Mouse (Mus musculus): ENCODE measurements at regions not wholly inside any gene's neighbourhood (a gene's known extent, or its start where the extent isn't known, plus 50 kb on each side); places are given as distances from the start of the nearest gene placed in this dataset.

GRCm38 (mm10) chr5:126019781-126020180, 488.2 kb downstream of the Tmem132b start:
- DNase-seq (ENCODE audit: low spot score): no peak

- no peak for DNase-seq (ENCODE audit: low spot score)
These were observed 492.3 kb downstream of the Tmem132b start for GRCm38 (mm10) chr5:126023906-126024305.

GRCm38 (mm10) chr5:126034846-126035245, 503.3 kb downstream of the Tmem132b start:
- DNase-seq (ENCODE audit: low spot score): no peak

DNA sequence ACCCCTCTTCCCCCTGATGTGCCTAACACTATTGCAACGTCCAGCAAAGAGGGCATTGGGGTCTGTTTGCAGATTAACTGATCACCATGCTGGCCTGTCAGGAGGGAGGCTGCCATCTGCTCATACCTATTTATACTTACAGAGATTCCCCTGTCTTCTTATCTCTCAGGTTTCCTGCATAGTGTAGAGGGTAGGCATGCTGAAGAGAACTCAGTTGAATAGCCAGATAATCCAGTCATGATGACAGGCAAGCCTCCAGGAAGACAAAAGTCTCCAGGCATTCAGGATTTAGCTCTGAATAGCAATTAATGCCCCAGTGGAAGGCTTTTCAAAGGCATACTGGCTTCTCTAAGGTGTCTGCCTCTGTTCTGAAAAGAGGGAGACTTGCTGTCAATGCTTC, 505.1 kb downstream of the Tmem132b start:
- DNase-seq (ENCODE audit: low spot score): no peak

GRCm38 (mm10) chr5:126045761-126046160, 514.2 kb downstream of the Tmem132b start:
- DNase-seq (ENCODE audit: low spot score): peak; percentile 47

DNA sequence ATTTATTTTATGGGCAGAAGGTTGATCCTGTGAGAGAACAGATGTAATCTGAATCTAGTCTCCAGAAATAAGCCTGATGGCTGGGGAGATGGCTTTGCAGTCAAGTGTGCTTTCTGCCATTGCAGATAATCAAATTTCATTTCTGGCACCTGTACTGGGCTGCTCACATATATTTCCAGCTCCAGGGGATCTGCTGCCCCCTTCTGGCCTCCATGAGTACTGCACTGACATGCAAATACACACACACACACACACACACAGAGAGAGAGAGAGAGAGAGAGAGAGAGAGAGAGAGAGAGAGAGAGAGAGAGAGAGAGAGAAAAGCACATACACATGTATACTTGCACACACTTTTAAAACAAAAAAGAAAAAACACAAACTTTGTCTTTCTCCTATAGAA, 532.1 kb downstream of the Tmem132b start:
- no peak for DNase-seq (ENCODE audit: low spot score)

- no peak for DNase-seq (ENCODE audit: low spot score)
These were observed 547.8 kb downstream of the Tmem132b start for GRCm38 (mm10) chr5:126079281-126079838.

DNA sequence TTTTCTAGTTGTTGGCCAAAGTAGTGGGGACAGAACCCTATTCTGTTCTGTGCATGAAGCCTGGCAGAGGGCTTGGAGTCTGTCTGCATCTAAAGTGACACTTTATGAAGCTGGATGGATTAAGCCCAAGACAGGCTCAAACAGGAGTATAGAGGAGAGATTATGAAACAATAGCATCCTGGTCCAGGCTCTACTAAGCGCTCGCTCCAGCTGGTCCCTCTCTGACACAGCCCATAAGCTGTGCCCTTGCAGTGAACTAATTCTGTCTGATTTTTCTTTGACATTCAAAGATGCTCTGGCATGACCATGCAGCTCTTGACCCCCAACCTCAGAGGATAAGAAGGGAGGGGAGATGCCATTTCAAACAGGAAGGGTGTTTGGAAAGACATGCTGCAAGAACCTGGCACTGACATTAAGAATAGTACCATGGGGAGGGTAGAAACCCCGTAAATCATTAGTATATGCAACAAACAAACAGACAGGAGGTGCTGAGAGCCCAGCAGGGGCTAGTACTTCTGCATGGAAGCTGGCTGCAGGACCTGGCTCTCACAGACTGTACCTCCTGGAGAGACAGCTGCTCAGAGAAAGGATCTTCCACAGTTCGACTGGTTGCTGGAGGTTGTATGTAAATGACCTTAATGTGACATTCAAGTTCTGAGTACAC, 556.8 kb downstream of the Tmem132b start:
- DNase-seq (ENCODE audit: low spot score): no peak

- no peak for DNase-seq (ENCODE audit: low spot score)
These were observed 561.6 kb downstream of the Tmem132b start for GRCm38 (mm10) chr5:126093196-126093595.

GRCm38 (mm10) chr5:126096616-126097261, 565.2 kb downstream of the Tmem132b start:
- DNase-seq (ENCODE audit: low spot score): peak; percentile 45

DNA sequence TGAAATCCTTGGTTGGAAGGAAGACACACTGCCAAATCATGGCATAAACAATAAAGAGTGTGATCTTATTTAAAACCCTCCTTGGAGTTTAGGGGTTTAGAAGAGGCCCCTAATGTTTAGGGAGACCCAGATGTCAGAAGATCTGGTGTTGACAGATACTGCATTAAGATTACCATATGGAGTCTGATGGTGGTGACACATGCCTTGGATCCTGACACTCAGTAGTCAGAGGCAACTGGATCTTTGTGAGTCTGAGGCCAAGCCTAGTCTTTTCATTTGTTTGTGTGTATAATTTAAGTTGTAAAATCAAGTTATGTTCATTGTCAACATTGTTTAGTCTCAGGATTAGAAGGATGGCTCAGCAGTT, 565.7 kb downstream of the Tmem132b start:
- DNase-seq (ENCODE audit: low spot score): no peak

DNA sequence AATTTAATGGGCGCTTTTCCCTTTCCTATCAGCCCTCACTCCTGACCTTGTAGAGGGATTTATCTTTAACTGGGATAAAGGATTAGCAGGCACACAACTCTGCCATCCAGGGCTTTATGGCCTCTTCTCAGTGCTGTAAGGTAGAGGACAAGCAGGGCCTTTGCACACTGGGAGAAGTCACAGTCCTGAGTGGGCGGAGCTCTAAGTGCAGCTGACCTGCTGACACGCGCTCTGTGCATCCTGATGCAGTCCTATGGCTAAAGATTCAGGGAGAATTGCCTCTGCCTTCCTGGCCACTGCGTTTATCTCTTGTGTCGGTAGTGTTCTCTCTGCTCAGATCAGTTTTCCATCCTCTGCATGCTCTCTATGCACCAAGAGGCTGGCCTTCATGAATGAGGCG, 566.9 kb downstream of the Tmem132b start:
- no peak for DNase-seq (ENCODE audit: low spot score)

DNA sequence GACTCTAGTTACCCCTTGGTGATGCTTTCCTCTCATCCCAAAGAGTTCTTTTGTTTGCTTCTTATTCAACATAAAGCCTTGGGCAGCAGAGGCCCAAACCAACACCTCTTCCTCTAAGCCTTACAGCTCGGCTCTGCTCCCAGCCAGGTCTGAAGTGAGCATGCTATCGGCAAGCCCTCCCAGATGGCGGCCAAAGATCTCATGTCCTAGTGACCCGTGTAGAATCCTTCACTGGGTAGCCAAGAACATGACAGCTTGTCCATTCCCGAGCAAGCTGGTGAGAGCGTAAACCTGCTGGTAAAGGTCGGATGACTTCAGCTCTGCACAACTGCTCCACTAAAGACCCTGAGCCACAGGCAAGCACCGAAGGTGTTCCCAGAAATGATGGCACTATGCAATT, 568.4 kb downstream of the Tmem132b start:
- DNase-seq (ENCODE audit: low spot score): no peak

- no peak for DNase-seq (ENCODE audit: low spot score)
These were observed 572.9 kb downstream of the Tmem132b start for GRCm38 (mm10) chr5:126104464-126104863.

DNA sequence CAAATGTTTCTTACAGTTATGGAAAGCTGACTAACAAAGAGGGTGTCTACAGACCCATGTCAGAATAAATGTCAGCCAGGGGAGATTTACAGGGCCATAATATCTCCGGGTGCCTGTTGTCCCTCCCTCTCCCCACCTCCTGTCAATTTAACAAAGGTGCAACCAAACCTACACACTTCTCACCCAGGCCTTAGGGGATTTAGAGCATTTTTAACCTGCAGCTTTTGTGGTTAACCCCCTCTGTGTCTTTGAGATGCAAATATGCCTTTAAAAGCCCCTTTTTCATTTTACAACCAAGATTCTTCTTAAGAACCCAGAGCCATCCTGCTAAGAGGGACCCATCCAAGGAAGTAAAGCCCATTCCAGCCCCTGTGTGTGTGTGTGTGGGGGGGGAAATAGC, 573.3 kb downstream of the Tmem132b start:
- no peak for DNase-seq (ENCODE audit: low spot score)

DNA sequence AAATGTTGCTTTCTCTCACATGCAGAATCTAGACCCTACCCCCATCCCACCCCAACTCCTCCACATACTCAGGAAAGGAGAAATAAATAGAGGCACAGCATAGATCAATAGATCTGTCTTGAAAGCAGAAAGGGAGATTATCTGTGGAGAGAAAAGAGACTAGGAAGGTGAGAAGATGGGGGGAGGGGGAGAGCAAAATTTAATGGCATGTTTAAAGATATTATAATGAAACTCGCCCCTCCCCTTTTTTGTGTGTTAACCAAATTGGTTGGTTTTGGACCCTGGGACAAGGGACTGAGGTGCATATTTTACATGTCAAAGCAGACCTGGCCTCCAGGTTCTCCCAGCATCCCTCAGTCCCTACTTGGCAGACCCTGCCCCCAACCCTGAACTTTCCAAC, 573.9 kb downstream of the Tmem132b start:
- no peak for DNase-seq (ENCODE audit: low spot score)

DNA sequence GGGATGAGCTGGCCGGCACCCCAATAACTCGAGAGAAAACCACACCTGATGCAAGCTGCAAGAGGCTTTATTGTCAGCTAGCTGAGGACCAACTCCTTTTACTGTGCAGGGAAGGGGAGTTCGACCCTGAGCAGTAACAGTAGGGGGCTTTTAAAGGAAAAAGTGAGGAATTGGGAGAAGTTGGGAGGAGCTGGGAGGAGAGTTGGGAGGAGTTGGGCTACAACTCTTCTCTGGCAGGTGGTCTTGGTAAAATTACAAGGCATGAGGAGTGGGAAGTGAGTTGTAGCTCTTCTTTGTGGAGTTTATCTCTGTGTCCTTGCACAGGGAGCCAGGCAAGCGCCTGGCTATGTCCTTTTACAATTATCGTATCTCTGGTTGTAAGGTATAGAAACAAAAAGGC, 575.4 kb downstream of the Tmem132b start:
- no peak for DNase-seq (ENCODE audit: low spot score)

- DNase-seq (ENCODE audit: low spot score): no peak
These were observed 577.3 kb downstream of the Tmem132b start for GRCm38 (mm10) chr5:126108837-126109236.

GRCm38 (mm10) chr5:126117291-126117690, 585.7 kb downstream of the Tmem132b start:
- no peak for DNase-seq (ENCODE audit: low spot score)

- DNase-seq (ENCODE audit: low spot score): no peak
These were observed 586.4 kb downstream of the Tmem132b start for GRCm38 (mm10) chr5:126117906-126118521.

- no peak for DNase-seq (ENCODE audit: low spot score)
These were observed 587.2 kb downstream of the Tmem132b start for GRCm38 (mm10) chr5:126118731-126119130.

- no peak for DNase-seq (ENCODE audit: low spot score)
These were observed 591.6 kb downstream of the Tmem132b start for GRCm38 (mm10) chr5:126123216-126123615.

GRCm38 (mm10) chr5:126127486-126127885, 595.9 kb downstream of the Tmem132b start:
- no peak for DNase-seq (ENCODE audit: low spot score)
